Mouse (Mus musculus) lung, adult 18-20 months (tissue): ENCODE measurements around the gene Glod5.
"Not testable (repeated sequence)": the region's sequence is repeated elsewhere in the genome, so short reads cannot be mapped to it uniquely, and the experiment has no call there.

Experiments
- DNase-seq, 2 experiments: peaks; one replicate each; pipeline ENCODE4 v3.0.0; 2022; ENCODE audit warnings: mixed read lengths in 2 of 2

Glod5 gene

DNA sequence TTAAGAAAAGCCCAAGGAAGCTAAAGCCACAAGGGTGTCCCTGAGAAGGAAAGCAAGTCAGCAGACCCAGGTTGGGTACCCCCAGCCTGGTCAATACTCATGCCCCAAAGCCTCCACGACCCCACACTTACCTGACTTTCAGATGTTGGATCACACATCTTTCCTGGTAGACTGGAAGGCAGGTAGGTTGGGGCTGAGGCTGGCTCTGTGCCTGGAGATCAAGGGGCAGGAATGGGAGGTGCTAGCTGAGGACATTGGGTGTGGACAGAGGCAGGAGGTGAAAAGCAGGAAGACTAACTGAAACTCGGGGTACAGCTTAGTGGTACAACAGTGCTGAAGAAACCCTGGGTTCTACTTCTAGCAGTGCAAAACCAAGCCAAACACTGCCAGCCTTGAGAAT, at the start of gene Glod5:
Gene Glod5, minus strand, starts transcription at position 207 of the 400 bp plus-strand sequence.
- DNase-seq: no peak

DNA sequence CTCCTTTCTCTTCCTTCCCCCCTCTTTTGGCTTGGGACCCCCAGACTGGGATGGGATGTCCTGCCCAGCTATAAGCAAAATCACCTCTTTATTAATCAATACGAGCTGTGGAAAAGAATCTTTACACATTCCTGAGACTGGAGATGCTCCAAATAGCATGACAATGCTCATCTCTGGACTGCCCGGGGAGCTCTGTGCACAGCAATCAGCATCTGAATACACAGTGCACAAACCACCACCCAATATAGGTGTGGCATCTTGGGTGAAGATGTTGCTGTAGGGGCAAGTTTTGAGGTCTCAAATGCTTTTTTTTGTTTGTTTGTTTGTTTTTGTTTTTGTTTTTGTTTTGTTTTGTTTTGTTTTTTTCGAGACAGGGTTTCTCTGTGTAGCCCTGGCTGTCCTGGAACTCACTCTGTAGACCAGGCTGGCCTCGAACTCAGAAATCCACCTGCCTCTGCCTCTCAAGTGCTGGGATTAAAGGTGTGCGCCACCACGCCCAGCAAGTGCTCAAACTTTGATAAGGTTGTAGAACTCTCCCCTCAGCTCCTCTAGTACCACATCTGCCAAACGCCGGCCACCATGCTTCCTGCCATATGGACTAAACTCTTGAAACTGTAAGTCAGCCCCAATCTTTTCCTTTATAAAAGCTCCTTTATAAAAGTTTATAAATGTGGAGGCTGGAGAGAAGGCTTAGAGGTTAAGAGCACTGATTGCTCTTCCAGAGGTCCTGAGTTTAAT, 32.9 kb upstream of the Glod5 start:
- not testable (repeated sequence) for DNase-seq

DNA sequence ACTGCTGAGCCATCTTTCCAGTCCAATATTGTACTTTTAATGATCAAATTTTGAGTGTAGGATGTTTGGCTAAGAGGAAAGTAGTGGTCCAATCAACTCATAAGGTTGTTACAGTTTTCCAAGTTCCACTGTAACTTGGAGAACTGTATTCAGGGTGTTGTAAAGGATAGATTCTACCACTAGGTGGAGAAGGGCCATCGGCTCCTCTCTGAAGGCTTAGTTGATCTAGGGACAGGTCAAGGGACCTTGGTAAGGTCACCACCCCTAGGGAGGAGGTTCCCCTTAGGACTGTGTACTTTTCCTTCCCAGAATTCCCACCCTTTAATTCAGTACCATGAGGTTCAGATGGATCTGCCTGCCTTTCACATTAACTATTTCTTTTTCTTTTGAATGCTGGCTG, 14.7 kb upstream of the Glod5 start:
- no peak for DNase-seq

DNA sequence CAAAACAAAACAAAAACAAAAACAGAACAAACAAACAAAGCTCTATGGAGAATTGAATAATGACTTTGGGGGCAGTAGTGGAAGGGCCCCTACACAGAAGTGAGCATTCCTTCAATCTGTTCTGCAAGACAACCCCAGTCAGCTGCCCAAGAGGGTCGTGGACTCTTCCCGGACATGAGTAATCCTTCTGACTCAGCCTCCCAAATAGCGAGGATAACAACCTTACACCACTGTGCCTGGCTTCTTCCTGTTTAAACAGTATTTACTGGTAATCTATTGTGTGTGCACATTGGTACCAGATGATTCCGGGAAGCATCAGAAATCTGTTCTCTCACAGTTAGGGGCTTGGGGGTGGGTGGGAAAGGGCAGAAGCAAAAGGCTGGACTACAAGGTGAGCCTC, 8.5 kb upstream of the Glod5 start:
- no peak for DNase-seq

DNA sequence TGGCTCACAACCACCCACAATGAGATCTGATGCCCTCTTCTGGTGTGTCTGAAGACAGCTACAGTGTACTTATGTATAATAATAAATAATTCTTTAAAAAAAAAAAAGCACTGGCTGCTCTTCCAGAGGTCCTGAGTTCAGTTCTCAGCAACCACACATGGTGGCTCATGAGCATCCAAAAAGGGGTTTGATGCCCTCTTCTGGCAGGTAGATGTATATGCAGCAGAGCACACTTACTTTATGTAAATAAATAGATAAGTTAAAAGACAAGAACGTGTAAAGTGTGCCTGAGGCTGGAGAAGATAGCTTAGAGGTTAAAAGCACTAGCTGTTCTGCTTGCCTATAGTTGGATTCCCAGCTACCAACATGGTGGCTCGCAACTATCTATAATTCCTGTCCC, 6.5 kb upstream of the Glod5 start:
- DNase-seq: no peak

DNA sequence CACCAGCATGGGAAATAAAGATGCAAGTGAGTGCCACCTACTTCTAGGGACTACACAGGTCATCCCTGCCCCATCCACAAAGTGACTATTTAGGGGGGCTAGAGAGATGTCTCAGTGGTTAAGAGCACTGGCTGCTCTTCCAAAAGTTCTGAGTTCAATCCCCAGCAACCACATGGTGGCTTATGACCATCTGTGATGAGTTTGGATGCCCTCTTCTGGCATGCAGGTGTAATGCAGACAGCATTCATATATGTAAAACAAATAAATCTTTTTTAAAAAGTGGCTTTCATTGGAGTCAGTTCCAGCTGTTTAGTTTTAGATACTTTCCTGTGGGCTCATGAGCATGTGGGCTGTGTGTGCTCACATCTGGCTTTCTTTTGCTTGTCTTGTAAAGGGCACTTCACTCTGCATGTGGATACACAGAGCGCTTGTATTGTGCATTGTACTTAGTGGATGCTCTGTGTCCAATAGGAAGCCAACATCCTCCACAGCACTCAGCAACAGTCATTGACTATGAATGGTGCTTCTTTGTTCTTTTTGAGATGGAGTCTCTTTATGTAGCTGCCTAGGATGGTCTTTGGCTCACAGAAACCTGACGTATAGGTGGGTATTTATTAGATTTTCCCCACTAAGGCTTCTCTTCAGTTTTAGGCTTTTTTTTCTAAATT, 2.0 kb upstream of the Glod5 start:
- no peak for DNase-seq

DNA sequence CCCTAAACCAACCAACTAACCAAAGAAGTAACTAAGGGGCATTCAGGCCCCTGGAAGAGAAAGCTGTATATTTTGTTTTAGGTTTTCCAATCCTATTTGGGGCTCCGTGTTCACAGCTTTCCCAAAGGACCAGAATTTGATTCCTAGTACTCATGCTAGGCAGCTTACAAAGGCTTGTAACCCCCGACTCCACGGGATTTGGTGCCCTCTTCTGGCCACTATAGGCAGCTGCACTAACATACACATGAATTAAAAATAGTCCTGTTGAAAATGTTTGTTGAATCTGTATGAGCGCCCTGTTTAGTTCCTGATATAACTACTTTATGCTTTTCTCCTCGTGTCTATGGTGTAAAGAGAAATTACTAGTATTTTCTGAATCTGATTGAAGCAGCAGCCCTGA, 1.1 kb downstream of the Glod5 start:
- DNase-seq: peak; percentile 3 to 14

DNA sequence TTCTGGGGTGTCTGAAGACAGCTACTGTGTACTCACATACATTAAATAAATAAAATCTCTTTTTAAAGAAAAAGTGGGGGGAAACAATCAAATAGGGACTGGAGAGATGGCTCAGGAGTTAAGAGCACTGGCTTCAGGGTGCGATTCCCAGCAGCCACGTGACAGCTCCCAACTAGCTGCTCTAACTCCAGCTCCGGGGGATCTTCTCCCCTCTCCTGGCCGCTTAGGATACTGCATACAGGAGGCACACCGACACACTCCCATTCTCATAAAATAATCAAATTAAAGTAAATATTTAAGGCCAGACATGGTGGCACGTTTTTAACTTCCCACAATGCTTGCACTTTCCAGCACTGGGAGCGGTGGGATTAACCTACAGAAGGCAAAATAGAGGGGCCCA, 2.6 kb downstream of the Glod5 start:
- DNase-seq: not testable (repeated sequence)

DNA sequence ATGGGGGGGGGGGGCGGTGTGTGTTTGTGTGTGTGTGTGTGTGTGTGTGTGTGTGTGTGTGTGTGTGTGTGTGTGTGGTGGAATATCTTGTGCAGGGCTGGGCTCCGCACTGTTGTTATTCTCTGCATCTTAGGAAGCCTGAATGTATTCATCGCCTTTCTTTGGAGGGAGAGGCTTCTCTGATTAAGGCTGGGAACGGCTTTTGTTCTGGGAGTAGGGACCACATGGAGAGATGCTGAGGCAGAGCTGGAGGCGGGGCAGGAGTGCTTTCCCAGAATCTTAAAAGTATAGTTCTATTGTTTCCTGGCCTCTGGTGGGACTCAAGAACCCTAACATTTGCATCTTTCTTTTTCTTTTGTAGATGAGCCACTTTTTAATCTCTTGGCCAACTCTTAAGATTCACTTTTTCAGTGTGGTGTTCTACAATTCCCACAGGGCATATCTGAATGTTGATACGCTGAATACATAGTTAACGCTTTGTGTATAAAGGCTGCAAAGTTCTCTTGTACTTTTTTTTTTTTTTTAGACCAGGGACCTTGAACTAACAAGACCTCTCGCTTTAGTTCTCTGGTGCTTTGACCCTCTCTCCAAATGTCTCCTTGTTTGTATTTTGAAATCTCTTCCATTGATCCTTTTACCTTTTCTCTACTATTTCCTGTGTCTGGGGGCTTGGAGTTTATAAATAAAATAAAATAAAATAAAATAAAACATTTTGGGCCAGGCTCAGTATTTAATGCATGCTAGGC, 4.5 kb downstream of the Glod5 start:
- DNase-seq: no peak

DNA sequence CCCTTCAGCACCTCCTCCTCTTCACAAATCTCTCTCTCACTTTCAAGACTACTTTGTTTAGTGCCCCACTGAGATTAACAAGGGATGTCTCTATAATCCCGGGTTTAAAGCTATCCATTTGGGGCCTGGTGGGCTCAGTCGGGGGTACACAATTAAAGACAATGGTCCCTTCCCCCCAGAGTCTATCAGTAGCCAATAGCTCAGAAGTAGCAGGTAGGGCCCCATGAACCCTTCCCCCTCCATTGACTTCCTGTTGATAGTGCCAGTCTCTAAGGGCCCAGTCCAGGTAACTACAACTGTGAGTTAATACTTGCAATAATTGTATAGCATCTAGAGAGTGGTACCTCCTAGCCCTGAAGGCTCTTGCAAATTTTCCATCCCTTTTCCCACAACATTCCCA, 5.1 kb downstream of the Glod5 start:
- DNase-seq: no peak

DNA sequence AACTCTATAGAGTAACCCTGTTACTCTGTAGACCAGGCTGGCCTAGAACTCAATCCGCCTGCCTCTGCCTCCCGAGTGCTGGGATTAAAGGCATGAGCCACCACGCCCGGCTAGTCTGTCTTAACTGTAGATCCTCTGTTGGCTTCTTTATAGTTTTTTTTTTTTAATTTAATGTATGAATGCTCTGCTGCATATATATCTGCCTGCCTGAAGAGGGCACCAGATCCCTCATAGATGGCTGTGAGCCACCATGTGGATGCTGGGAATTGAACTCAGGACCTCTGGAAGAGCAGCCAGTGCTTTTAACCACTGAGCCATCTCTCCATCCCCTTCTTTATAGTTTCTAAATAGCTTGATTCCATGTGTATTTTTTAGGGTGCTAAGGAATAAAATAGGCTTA, 8.9 kb downstream of the Glod5 start:
- DNase-seq: not testable (repeated sequence)

DNA sequence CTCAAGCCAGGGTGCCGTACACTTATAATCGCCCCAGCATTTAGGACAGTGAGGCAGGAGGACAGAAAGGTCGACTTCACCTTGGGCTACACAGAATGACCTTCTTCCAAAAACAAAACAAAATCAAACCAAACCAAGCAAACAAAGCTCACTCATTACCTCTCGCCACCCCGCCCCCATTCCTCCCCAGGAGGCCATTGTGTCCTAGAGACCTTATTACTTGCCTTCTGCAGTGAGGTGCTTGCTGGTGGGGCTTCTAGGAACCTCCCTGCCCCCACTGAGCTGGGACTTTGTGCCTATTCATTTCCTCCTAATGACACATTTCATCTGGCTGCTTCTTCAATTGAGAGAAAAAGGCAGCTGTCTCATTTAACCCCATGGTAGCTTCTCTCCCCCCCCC, 9.7 kb downstream of the Glod5 start:
- DNase-seq: no peak

DNA sequence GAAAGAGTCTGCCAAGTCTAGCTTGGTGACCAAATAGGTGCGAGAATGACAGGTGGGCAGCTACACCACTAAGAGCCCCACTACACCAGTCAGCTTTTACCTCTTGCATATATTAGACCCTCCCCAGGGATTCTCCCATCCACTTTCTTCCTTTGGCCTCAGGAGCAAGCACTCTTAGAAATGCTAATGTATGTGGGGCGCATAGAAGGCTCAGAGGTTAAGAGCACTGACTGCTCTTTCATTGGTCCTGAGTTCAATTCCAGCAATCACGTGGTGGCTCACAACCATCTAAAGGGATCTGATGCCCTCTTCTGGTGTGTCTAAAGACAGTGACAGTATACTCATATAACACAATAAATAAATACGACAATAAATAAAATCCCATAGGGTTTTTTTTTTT, 15.3 kb downstream of the Glod5 start:
- no peak for DNase-seq

DNA sequence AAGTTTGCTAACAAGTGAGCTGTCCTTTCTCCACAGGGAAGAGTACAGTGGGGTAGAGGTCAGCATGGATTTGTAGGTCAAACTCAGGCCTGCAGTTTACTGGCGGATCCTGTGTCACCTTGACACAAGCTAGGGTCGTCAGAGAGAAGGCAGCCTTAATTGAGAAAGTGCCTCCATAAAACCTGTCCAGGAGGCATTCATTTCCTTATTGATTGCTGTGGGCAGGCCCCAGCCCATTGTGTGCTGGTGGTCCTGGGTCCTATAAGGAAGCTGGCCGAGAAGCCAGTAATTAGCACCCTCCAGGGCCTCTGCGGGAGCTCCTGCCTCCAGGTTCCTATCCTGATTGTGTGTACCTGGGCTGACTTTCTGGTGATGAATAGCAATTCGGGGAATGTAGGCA, 16.3 kb downstream of the Glod5 start:
- DNase-seq: no peak

DNA sequence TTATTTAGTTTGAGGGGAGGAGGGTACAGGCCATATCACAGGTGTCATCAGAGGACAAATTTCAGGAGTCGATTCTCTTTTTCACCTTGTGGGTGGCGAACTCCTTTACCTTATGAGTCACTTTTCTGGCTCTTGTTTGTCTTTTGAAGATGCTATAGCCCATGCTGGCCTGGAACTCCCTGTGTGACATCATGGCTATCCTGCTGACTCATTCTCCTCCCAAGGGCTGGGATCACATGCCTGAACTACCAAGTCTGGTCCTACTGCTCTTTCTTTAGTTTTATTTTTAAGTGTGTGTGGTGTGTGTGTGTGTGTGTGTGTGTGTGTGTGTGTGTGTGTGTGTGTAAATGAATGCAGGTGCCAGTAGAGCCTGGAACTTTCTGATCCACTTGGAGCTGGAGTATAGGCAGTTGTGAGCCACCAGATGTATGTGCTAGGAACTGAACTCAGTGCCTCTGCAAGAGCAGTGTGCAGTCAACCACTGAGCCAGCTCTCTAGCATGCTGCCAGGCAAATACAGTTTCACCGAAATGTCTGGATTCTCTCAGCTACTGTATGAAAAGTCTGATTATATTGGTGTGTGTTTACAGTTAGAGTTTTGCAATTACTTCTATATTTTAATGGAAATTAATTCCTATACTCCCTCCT, 17.6 kb downstream of the Glod5 start:
- DNase-seq: no peak

DNA sequence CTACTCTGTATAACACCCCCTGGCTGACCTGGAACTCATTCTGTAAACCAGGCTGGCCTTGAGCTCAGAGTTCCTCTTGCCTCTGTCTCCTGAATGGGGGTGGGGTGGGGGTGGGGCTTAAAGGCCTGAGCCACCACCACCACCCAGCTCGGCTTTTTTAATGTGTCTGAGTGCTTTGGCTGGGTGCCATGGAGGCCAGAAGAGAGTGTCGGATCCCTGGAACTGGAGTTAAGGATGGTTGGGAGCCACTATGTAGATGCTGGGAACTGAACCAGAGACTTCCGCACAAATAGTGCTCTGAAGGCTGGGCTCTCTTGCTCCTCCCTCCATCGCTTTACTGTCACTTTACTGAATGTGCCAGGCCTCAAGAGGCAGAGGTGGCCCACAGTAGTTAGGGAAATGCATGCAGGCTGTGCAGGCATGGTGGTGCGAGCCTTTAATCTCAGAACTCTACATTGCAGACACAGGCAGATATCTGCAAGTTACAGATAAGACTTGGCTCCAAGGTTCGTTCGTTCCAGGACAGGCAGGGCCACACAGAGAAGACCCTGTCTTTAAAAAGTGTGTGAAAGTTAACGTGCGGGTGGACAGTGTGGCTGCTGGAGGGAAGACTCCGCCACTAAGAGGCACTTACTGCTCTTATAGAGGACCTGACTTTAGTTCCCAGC, 25.1 kb downstream of the Glod5 start:
- DNase-seq: no peak

DNA sequence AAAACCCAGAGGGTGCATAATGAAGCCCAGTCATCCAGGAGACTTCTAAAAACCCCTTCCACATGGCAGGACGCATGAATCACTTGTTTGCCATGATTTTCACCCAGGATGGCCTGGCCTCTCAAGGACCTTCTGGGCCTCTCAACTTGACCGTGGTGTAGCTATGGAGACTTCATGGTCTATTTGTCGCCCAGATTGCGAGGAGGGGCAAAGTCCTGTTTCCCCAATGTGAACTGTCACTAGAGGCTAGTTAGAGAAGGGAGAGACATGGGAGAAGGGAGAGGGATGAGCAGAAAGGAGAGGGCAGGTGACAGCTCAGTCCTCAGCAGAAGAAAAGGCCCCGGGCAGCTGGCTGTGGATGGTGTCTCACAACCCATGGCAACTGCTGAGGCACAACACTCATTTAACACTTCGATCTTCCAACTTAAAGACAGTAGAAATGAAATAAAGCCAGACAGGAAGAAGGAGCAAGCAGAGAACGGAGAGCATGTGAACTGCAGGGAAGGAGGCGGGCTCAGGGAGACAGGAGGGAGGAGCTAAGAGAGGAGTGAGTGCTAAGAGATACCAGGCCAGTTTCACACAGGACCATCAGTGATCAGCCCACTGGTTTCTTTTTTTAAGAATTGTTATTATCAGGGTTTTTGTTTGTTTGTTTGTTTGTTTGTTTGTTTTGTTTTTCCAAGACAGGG, 25.8 kb downstream of the Glod5 start:
- no peak for DNase-seq

DNA sequence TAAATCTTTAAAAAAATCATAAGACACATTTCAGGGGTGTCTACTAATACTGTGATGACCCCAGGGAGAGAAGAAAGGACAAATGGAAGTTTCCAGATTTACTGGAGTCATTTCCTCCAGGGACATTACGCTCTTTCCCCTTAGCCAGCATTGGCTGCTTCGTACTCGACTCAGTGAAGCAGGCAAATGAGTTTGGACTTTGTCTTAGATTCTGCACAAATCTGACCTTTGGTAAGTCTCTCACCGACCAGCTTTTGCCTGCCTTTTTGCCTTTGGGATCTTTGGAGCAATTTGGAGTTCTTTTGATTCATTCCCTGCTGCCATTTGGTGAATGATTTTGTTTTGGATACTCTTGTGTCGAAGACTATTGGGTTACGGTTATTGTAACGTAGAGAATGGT, 36.9 kb downstream of the Glod5 start:
- DNase-seq: no peak

DNA sequence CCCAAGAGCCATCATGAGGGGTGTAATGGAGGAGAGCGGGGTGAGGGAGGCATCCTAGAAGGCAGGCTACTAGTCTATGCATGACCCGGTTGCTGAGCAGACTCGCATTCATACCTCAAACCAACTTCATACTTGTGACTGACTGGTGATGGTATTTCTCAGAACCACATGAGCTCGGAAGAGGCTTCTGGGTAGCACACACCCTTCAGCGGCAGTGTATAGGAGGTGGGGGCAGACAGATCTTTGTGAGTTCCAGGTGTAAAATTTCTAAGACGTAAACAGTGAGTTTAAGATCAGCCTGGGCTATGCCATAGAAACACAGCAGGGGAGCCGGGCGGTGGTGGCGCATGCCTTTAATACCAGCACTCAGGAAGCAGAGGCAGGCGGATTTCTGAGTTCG, 40.4 kb downstream of the Glod5 start, which contains the start of gene Gata1:
Gene Gata1, minus strand, starts transcription at position 180 of the 400 bp plus-strand sequence.
- no peak for DNase-seq

DNA sequence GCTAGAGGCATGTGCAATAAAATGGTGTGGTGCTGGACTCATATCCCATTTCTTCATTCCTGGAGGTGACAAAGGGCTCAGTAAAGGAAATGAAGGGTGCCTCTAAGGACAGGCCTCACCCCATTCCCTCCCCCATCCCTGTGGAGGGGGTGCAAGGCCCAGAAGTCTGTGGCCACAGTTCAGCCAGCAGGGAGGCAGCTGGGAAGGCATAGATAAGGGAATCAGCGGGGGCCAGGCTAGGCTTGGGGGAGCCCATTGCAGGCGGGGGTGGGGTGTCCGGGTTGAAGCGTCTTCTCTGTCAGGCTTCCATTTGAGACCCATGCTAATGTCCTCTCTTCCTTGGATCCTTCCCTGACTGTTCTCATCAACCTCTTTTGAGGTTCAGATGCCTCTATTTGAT, 47.0 kb downstream of the Glod5 start:
- DNase-seq: no peak

DNA sequence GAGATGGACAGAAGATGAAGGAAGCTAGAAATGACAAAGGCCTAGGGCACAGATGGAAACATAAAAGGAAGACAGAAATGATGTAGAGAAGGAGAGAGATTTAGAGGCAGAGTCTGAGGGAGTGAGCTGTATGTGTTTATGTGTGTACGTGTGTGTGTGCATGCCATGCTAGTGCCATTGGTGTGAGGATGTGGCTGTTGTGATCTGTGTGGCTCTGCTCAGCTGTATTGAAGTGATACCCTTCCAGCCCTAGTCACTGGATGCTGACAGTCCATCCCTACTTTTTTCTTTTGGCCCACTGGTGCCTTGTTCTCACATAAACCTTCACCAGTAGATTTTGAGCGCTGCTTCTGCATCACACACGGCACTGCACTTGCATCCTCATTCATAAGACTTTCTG, 49.4 kb downstream of the Glod5 start:
- DNase-seq: no peak

DNA sequence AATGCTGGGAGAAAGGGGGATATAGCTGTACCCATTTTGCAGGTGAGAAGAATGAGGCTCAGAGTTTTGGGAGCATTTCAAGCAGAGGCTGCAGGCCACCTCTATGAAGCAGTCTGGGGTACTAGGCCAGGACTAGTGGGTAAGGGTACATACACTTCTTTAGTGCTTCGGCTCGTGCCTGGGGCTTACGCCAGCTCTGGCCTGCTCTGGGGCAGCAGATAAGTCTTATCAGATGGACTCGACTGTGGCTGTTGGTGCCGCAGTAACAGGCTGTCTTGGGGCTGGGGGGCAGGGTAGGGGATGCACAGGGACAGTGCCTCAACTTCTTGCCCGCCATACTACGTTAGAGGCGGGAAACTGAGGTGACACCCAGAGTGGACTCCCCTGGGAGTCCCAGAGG, 50.1 kb downstream of the Glod5 start:
- no peak for DNase-seq
